Mouse (Mus musculus): ENCODE data around the gene Trim45. TPM values are rescaled to one million over a fixed set of nuclear protein-coding genes. Genes with fewer than 3 reads are reported as not detected.

The Trim45 gene
- polyA plus RNA-seq, 1 experiment from 2014 or later: 7.4 TPM

DNA sequence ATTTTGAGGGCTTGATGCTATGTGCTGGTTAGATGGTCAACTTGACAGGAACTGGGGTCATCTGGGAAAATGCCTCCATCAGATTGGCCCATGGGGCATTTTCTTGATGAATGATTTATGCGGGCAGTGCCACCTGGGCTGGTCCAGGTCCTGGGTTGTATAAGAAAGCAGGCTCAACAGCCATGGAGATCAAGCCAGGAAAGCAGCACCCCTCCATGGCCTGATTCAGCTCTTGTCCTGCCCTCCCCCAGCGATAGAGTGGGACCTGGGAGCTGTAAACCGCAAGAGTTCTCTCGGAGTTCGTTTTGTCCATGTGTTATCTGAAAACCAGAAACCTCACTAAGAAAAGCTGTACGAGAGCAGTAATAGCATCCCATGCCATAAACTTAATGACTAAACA is 13.5 kb downstream of the Trim45 start:
- Histone ChIP-seq H3K27ac (no peak overlapping the region), H3K27me3 (no peaks in the 10 kb centered on the region), H3K9ac (no peak overlapping the region), H3K4me1 (peaks cover 5% of the 10 kb centered on the region; the same call in 1 of the 2 replicates), H3K36me3 (peaks cover 78% of the 10 kb centered on the region), H3K4me3 (replicated peaks) (no peak overlapping the region), H3K4me2 (no peak overlapping the region), H3K9me3 (replicated peaks) (no peaks in the 10 kb centered on the region)
- ATAC-seq (replicated peaks; ENCODE audit: low FRiP score): no peak
- 60% methylated on average over 6 of the region's 6 CpGs for WGBS

DNA sequence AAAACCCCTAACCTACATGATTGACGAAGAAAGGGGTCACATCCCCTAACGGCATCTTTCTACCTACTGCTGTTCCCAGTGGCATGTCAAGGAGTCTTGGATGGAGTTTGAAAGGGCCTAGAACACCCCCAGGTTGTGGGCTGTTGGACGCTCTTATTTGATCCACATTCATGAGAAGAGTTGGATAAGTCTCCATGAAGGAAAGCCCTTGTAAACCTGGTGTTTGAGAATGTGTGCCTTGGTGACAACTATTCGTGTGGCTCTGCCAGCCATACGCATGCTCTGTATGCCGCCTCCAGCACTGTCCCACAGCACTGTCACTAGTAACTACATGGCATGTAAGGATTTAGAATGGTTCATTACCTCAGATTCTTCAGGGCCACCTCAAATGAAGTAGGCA is 14.2 kb downstream of the Trim45 start:
- Histone ChIP-seq H3K4me1 (peaks cover 5% of the 10 kb centered on the region; the same call in 1 of the 2 replicates), H3K36me3 (peaks cover 81% of the 10 kb centered on the region), H3K9me3 (replicated peaks) (no peaks in the 10 kb centered on the region), H3K9ac (no peak overlapping the region), H3K27me3 (no peaks in the 10 kb centered on the region), H3K4me2 (no peak overlapping the region), H3K4me3 (replicated peaks) (no peak overlapping the region), H3K27ac (no peak overlapping the region)
- WGBS: 95% methylated on average over 6 of the region's 6 CpGs
- no peak for ATAC-seq (replicated peaks; ENCODE audit: low FRiP score)

DNA sequence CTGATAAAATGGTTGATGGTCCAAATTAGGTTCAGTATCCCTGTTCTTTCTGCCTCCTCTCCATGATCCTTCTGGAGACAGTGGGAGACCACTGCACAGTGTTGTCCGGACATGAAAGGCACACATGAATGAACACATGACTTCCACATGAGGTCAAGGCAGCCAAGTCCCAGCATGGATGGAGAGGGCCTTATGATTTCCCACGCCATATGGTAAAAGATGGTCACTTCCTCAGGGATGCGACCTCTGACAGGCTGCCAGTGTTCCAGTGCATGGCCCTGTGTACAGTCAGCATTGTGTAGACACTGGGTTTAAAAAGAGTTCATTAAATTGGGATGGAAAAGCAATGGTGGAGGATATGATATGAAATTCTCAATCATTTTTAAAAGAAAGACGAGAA is 16.2 kb downstream of the Trim45 start:
- H3K4me3 ChIP-seq (replicated peaks): no peak overlapping the region
- WGBS: 90% methylated on average over 4 of the region's 4 CpGs
- ATAC-seq (replicated peaks; ENCODE audit: low FRiP score): no peak
- no peaks in the 10 kb centered on the region for H3K27me3 ChIP-seq
- no peaks in the 10 kb centered on the region for H3K9me3 ChIP-seq (replicated peaks)
- H3K9ac ChIP-seq: no peak overlapping the region
- no peak overlapping the region for H3K27ac ChIP-seq
- peaks cover 78% of the 10 kb centered on the region for H3K36me3 ChIP-seq
- H3K4me2 ChIP-seq: no peak overlapping the region
- no peaks in the 10 kb centered on the region for H3K4me1 ChIP-seq

DNA sequence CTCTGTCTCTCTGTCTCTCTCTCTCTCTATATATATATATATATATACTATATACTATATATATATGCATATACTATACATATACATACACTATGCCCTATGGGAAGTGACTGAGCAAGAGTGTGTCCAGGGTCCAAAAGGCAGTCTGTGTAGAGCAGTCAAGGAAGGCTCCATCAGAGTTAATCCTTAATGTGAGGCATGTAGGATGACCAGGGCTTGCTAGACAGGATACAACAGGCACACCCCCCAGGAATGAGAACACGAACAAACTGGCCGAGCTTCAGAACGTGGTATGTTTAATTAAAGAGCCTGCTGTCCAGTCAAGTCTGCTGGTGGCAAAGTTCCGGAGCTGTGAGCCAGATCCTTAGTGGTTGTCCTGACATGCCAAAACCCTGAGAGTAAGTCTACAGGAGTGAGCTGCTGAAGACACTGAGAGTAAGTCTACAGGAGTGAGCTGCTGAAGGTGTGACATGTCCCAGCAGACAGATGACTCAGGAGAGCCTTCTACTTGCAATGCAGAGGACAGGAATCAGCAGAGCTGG is 18.6 kb downstream of the Trim45 start:
- WGBS: 84% methylated on average over 4 of the region's 4 CpGs
- Histone ChIP-seq H3K9me3 (replicated peaks) (no peaks in the 10 kb centered on the region), H3K9ac (no peak overlapping the region), H3K4me2 (no peak overlapping the region), H3K36me3 (peaks cover 89% of the 10 kb centered on the region), H3K4me1 (no peaks in the 10 kb centered on the region), H3K27ac (no peak overlapping the region), H3K4me3 (replicated peaks) (no peak overlapping the region), H3K27me3 (no peaks in the 10 kb centered on the region)
- ATAC-seq (replicated peaks; ENCODE audit: low FRiP score): no peak

GRCm38 (mm10) chr3:100947286-100947685 is 25.3 kb downstream of the Trim45 start:
- ATAC-seq (replicated peaks; ENCODE audit: low FRiP score): no peak
- no peak overlapping the region for H3K4me3 ChIP-seq (replicated peaks)
- H3K36me3 ChIP-seq: peaks cover 95% of the 10 kb centered on the region
- H3K27me3 ChIP-seq: no peaks in the 10 kb centered on the region
- H3K4me2 ChIP-seq: no peak overlapping the region
- H3K27ac ChIP-seq: no peak overlapping the region
- H3K4me1 ChIP-seq: no peaks in the 10 kb centered on the region
- no peak overlapping the region for H3K9ac ChIP-seq
- 92% methylated on average over 8 of the region's 8 CpGs for WGBS
- no peaks in the 10 kb centered on the region for H3K9me3 ChIP-seq (replicated peaks)

DNA sequence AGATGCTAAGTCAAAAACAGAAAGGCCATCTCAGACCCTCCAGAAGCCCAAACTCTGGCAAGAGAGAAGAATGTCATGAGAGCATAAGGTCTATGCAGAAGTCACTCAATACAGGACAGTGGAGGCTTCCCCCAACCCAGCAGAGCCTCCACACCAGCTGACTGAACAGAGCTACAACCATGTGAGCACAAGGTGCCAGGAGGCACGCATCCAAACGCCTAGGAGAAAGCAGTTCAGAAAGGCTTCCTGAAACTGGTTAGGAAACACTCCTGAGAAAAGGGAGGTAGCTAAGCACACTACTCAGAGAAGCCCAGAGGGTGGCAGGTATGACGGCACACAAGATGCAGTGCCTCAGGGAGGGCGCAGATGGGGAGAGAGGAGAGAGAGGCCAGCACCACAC is 29.5 kb downstream of the Trim45 start:
- Histone ChIP-seq H3K27ac (no peak overlapping the region), H3K36me3 (peaks cover 97% of the 10 kb centered on the region), H3K27me3 (no peaks in the 10 kb centered on the region), H3K4me2 (no peak overlapping the region), H3K9me3 (replicated peaks) (no peaks in the 10 kb centered on the region), H3K4me3 (replicated peaks) (no peak overlapping the region), H3K9ac (no peak overlapping the region), H3K4me1 (no peaks in the 10 kb centered on the region)
- 90% methylated on average over 4 of the region's 4 CpGs for WGBS
- no peak for ATAC-seq (replicated peaks; ENCODE audit: low FRiP score)

DNA sequence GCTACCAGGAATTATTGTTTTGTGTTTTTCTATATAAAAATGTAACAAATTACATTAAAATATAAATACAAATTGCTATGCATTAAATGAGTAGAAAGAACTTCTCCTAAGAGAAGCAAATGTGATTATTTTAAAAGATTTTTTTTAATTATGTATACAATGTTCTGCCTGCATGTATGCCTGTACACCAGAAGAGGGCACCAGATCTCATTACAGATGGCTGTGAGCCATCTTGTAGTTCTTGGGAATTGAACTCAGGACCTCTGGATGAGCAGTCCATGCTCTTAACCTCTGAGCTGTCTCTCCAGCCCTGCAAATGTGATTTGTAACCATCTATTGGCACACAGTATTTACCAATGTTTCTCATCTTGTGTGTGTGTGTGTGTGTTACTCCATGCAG is 32.6 kb downstream of the Trim45 start:
- Histone ChIP-seq H3K9ac (no peak overlapping the region), H3K9me3 (replicated peaks) (no peaks in the 10 kb centered on the region)

DNA sequence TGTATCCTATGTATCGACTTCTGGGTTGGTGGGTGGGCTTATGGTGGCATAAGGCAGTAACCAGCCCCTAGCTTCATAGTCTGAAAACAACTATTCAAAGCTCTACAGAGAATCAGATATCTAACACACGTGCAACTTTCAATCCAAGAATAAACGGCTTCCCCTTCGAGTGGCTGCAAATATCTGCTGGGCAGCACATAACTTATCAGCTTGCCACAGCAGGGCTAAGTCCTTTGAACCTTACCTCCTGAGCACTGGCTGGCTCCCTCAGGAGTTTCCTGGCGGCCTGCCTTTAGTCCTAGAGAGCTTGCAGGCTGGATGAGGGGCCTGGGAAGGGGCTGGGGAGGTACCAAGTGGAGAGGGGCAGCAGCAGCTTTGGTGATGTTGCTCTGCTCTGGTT is 39.0 kb downstream of the Trim45 start:
- Histone ChIP-seq H3K9me3 (replicated peaks) (no peaks in the 10 kb centered on the region), H3K27me3 (no peaks in the 10 kb centered on the region), H3K4me2 (no peak overlapping the region), H3K4me1 (no peaks in the 10 kb centered on the region), H3K4me3 (replicated peaks) (no peak overlapping the region), H3K9ac (no peak overlapping the region), H3K27ac (no peak overlapping the region), H3K36me3 (peaks cover 89% of the 10 kb centered on the region)
- WGBS: 58% methylated on average over 5 of the region's 5 CpGs
- ATAC-seq (replicated peaks; ENCODE audit: low FRiP score): no peak

More for the DNA sequence above, 32.6 kb downstream of the Trim45 start:
- ATAC-seq (replicated peaks; ENCODE audit: low FRiP score): no peak
- Histone ChIP-seq H3K27ac (no peak overlapping the region), H3K4me2 (no peak overlapping the region), H3K27me3 (no peaks in the 10 kb centered on the region), H3K4me3 (replicated peaks) (no peak overlapping the region), H3K4me1 (no peaks in the 10 kb centered on the region), H3K36me3 (peaks cover 99% of the 10 kb centered on the region)

GRCm38 (mm10) chr3:100961501-100961900 is 39.5 kb downstream of the Trim45 start:
- peaks cover 89% of the 10 kb centered on the region for H3K36me3 ChIP-seq
- no peak overlapping the region for H3K4me3 ChIP-seq (replicated peaks)
- 82% methylated on average over 7 of the region's 7 CpGs for WGBS
- no peaks in the 10 kb centered on the region for H3K27me3 ChIP-seq
- ATAC-seq (replicated peaks; ENCODE audit: low FRiP score): no peak
- no peak overlapping the region for H3K9ac ChIP-seq
- no peak overlapping the region for H3K27ac ChIP-seq
- no peak overlapping the region for H3K4me2 ChIP-seq
- no peaks in the 10 kb centered on the region for H3K9me3 ChIP-seq (replicated peaks)
- no peaks in the 10 kb centered on the region for H3K4me1 ChIP-seq

- H3K9ac ChIP-seq: no peak overlapping the region
- no peak overlapping the region for H3K4me3 ChIP-seq (replicated peaks)
- WGBS: 76% methylated on average over 14 of the region's 14 CpGs
- no peak overlapping the region for H3K27ac ChIP-seq
- peaks cover 4% of the 10 kb centered on the region for H3K4me1 ChIP-seq
- H3K36me3 ChIP-seq: peaks cover 66% of the 10 kb centered on the region
- H3K4me2 ChIP-seq: no peak overlapping the region
- no peak for ATAC-seq (replicated peaks; ENCODE audit: low FRiP score)
- no peaks in the 10 kb centered on the region for H3K27me3 ChIP-seq
- H3K9me3 ChIP-seq (replicated peaks): no peaks in the 10 kb centered on the region
Measured at GRCm38 (mm10) chr3:100963849-100964542, 42.0 kb downstream of the Trim45 start.

GRCm38 (mm10) chr3:100969176-100969917 is 47.3 kb downstream of the Trim45 start, which contains the start of gene Ttf2:
TSS of gene Ttf2 (minus strand) at chr3:100969663.
- Histone ChIP-seq H3K36me3 (peaks cover 18% of the 10 kb centered on the region), H3K9me3 (replicated peaks) (no peaks in the 10 kb centered on the region), H3K27ac (peak within 1 kb of the TSS; percentile 72), H3K9ac (peak within 1 kb of the TSS; percentile 59), H3K27me3 (no peaks in the 10 kb centered on the region), H3K4me3 (replicated peaks) (peak within 1 kb of the TSS; percentile 66), H3K4me2 (peak within 1 kb of the TSS; percentile 64), H3K4me1 (peaks cover 8% of the 10 kb centered on the region)
- ATAC-seq (replicated peaks; ENCODE audit: low FRiP score): peak; percentile 99
- WGBS: under 1% methylated on average over 40 of the region's 40 CpGs

GRCm38 (mm10) chr3:100973906-100974305 is 51.9 kb downstream of the Trim45 start:
- no peak overlapping the region for H3K27ac ChIP-seq
- peaks cover 5% of the 10 kb centered on the region for H3K4me1 ChIP-seq
- no peaks in the 10 kb centered on the region for H3K36me3 ChIP-seq
- H3K4me3 ChIP-seq (replicated peaks): no peak overlapping the region
- no peak overlapping the region for H3K4me2 ChIP-seq
- 0 out of 2 replicates have a peak, but pooled peaks cover 8% of the 10 kb centered on the region for H3K27me3 ChIP-seq
- no peak for ATAC-seq (replicated peaks; ENCODE audit: low FRiP score)
- H3K9ac ChIP-seq: no peak overlapping the region
- 5% methylated on average over 1 of the region's 1 CpGs for WGBS
- no peaks in the 10 kb centered on the region for H3K9me3 ChIP-seq (replicated peaks)

Data from kidney, embryonic 15.5 days (tissue).